Mouse (Mus musculus): ENCODE data around the gene Asna1. TPM values are rescaled to one million over a fixed set of nuclear protein-coding genes. Genes with fewer than 3 reads are reported as not detected.

The Asna1 gene
- 100 to 1,000 TPM; 118 to 124 (median 122) TPM for total RNA-seq (2022)

GRCm38 (mm10) chr8:85025098-85025932 is at the start of gene Asna1:
Asna1 (minus strand) TSS chr8:85025281.
- DNase-seq (ENCODE audit: low spot score in 2 of 2): peak; percentile 81 to 89

GRCm38 (mm10) chr8:85074617-85075016 is 49.5 kb upstream of the Asna1 start:
- DNase-seq (ENCODE audit: low spot score in 2 of 2): no peak

- no peak for DNase-seq (ENCODE audit: low spot score in 2 of 2)
These were observed 49.1 kb upstream of the Asna1 start for GRCm38 (mm10) chr8:85074167-85074566.

- DNase-seq (ENCODE audit: low spot score in 2 of 2): no peak
These were observed 48.0 kb upstream of the Asna1 start for GRCm38 (mm10) chr8:85073041-85073612.

GRCm38 (mm10) chr8:85072364-85072929 is 47.4 kb upstream of the Asna1 start:
- DNase-seq (ENCODE audit: low spot score in 2 of 2): no peak

- DNase-seq (ENCODE audit: low spot score in 2 of 2): peak; percentile 88 to 93
These were observed 46.6 kb upstream of the Asna1 start, which contains the start of gene Dhps for GRCm38 (mm10) chr8:85071514-85072281. Dhps (plus strand) TSS chr8:85071757.

- no peak for DNase-seq (ENCODE audit: low spot score in 2 of 2)
These were observed 46.0 kb upstream of the Asna1 start for GRCm38 (mm10) chr8:85071041-85071440.

DNA sequence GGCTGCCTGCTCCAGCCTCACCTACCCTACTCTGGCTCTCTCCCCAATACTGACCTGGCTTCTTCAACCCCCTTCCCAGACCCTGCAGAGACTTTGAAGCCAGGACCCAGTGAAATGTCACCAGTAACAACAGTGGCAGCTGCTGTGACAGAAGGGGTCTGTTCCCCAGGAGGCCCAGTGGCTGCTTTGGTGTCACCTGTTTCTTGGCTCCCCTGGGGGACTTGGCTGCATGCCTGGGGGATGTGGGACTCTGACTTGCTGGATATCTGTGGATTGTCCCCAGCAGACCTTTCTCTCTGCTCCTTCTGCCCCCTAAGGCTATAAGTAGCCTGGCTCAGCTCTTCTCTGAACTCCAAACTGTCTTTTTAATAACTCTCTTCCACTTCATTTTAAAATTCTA is 42.9 kb upstream of the Asna1 start, which contains the start of gene Gm5741:
Gene Gm5741 (minus strand): TSS at position 1 of the 400 bp plus-strand sequence.
- no peak for DNase-seq (ENCODE audit: low spot score in 2 of 2)

GRCm38 (mm10) chr8:85067155-85067554 is 42.1 kb upstream of the Asna1 start:
- no peak for DNase-seq (ENCODE audit: low spot score in 2 of 2)

- no peak for DNase-seq (ENCODE audit: low spot score in 2 of 2)
These were observed 40.1 kb upstream of the Asna1 start for GRCm38 (mm10) chr8:85065213-85065612.

GRCm38 (mm10) chr8:85062603-85063002 is 37.5 kb upstream of the Asna1 start:
- no peak for DNase-seq (ENCODE audit: low spot score in 2 of 2)

GRCm38 (mm10) chr8:85059879-85060616 is 35.0 kb upstream of the Asna1 start, which contains the start of gene Fbxw9:
Fbxw9 (plus strand) TSS chr8:85060055.
- DNase-seq (ENCODE audit: low spot score in 2 of 2): peak; percentile 90 to 92

DNA sequence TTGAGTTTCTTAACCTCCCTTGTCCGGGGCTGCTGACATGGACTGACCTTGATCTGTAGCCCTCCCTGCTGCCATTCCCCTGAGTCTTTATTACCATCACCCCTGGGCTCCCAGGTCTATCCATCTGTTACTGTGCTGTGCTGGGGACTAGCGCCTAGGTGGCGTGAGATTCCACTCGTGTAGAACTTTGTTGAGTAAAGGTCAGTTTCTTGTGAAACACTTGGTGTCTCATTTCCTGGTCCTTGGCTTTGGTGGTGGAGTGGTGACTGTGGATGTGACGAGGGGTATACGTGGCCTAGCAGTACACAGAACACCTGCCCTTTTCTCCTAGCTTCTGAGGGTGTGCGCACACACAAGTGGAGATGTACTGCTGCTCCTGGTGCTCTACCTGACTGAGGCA is 32.3 kb upstream of the Asna1 start:
- DNase-seq (ENCODE audit: low spot score in 2 of 2): no peak

DNA sequence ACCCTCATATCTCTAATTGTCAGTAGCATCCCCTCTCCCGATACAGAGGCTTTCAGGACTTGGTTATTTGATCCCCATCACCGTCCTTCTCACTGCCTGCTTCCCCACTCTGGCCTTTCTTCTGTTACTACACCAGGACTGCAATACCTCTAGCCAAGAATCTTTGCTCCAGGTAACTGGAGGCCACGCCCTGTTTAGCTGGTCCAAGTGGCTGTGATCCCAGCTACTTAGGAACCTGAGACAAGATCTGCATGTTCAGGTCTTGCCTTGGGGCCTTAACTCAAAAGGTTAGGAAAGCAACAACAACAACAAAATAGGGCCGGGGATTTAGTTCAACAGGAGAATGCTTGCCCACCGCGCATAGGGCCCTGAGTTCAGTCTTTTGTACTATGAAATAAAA is 18.5 kb upstream of the Asna1 start:
- no peak for DNase-seq (ENCODE audit: low spot score in 2 of 2)

DNA sequence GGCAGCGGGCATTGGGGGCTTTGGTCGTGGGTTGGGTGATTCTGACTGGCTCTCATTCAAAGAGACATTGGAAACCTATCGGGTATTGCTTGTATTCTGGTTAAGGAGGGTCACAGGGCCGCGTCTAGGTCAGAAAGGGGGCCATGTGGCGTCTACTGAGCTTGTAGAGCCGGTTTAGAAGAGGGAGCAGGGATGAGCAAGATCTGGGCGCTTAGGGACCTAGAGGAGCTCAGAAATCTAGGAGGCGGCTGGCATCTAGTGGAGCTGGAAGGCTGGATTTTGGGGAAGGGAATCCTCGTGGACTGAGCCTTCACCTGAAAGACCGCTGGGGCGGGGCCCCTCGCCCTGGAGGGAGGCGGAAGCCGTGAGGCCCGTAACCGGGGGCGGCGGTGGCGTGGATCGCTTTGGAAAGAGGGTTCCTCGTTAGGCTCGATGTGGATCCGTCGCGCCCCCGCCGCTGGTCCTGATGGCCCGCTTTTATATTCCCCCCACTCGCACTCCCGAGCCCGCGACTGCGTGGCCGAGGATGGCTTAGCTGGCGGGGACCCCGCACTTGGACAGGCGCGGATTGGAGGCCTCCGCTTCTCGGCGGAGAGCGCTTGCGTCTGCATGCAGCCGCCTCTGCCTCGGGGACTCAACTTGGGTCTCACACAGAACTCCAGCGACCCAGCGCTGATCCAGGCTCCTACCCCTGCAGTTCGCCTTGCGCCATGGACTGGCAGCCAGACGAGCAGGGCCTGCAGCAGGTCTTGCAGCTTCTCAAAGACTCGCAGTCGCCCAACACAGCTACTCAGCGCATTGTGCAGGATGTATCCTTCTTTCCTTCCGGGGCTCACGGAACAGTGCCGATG is 12.8 kb upstream of the Asna1 start:
- DNase-seq (ENCODE audit: low spot score in 2 of 2): peak in 1 of 2 experiments; percentile 47

DNA sequence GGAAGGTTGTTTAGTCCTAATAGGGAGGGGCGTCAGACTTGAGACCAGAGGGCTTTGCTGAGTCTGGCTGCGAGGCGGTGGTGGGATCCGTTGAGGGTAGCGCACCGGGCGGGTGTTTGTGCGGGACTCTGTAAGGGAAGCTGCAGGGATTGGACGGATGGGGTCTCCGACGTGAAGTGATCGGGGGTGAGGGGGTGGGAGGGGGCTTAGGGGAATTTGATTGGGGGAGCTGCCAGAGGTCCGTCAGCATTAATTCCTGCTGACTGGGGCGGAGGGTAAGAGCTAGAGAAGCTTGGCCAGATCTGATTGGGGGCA is 12.2 kb upstream of the Asna1 start:
- DNase-seq (ENCODE audit: low spot score in 2 of 2): no peak

GRCm38 (mm10) chr8:85036718-85037365 is 11.8 kb upstream of the Asna1 start, which contains the start of gene Tnpo2:
Tnpo2 (plus strand) TSS chr8:85036915.
- DNase-seq (ENCODE audit: low spot score in 2 of 2): peak; percentile 93 to 94

DNA sequence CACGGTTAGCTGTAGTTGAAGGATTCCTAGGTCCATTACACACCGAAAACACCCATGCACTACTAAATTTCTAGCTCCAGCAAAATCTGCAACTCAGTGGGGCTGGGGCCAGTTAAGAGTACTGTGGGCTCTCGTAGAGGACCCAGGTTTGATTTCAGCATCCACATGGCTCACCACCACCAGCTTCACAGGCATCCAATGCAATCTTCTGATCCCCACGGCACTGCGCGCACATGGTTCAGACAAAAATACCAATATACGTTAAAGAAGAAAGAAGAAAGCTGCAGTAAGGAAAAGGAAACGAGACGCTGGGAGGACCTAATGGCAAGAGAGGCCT is 11.3 kb upstream of the Asna1 start:
- DNase-seq (ENCODE audit: low spot score in 2 of 2): no peak

GRCm38 (mm10) chr8:85035728-85036310 is 10.7 kb upstream of the Asna1 start:
- DNase-seq (ENCODE audit: low spot score in 2 of 2): no peak
